In genomic region chr13:40280616-40281015, GRCm38 (mm10) we compare ENCODE assay signal across 23 mouse cellular contexts.
"Had no signal": no experiment of that assay in that cellular context is flagged by ENCODE, and none has a peak within 500 bp of the region (broad histone marks: within the 10 kb centered on the region; RNA-seq: fewer than 3 reads in every experiment).

No protein-coding gene starts in this region.

- DNase-seq: kidney, adult 18-20 months; kidney, adult 9 months; kidney, postnatal 14 days; kidney, postnatal 4 days; liver; lung, adult 18-20 months; lung, postnatal 14 days; lung, postnatal 4 days; right cerebral cortex, adult 18-20 months; right cerebral cortex, postnatal 14 days; right cerebral cortex, postnatal 4 days; thymus, adult 2 months; thymus, postnatal 14 days; thymus, postnatal 4 days had no signal

- H3K36me3 ChIP-seq: limb, embryonic 10.5 days; limb, embryonic 13.5 days; liver, embryonic 12.5 days; liver, embryonic 15.5 days; lung, embryonic 15.5 days; midbrain, embryonic 12.5 days; neural tube, embryonic 13.5 days had no signal

- H3K4me2 ChIP-seq: limb, embryonic 13.5 days; liver, embryonic 12.5 days; liver, embryonic 15.5 days; lung, embryonic 15.5 days; midbrain, embryonic 12.5 days; neural tube, embryonic 13.5 days had no signal

- H3K4me1 ChIP-seq: limb, embryonic 13.5 days; liver, embryonic 12.5 days; liver, embryonic 15.5 days; lung, embryonic 15.5 days; midbrain, embryonic 12.5 days had no signal

- H3K27ac ChIP-seq: limb, embryonic 10.5 days; limb, embryonic 13.5 days; liver, embryonic 12.5 days; liver, embryonic 15.5 days; lung, embryonic 15.5 days; midbrain, embryonic 12.5 days; neural tube, embryonic 13.5 days; stomach, postnatal 0 days had no signal

- H3K9ac ChIP-seq: limb, embryonic 13.5 days; liver, embryonic 12.5 days; liver, embryonic 15.5 days; lung, embryonic 15.5 days; midbrain, embryonic 12.5 days; neural tube, embryonic 13.5 days had no signal

- H3K27me3 ChIP-seq: liver, embryonic 12.5 days; liver, embryonic 15.5 days; lung, embryonic 15.5 days; midbrain, embryonic 12.5 days; neural tube, embryonic 13.5 days had no signal

- ATAC-seq: intestine, embryonic 16.5 days; liver, embryonic 12.5 days had no signal

- H3K4me3 ChIP-seq: limb, embryonic 10.5 days; limb, embryonic 13.5 days; liver, embryonic 12.5 days; liver, embryonic 15.5 days; lung, embryonic 15.5 days; midbrain, embryonic 12.5 days; neural tube, embryonic 13.5 days had no signal

- H3K9me3 ChIP-seq: limb, embryonic 13.5 days; liver, embryonic 15.5 days; lung, embryonic 15.5 days; midbrain, embryonic 12.5 days; neural tube, embryonic 13.5 days had no signal
